Comparison of ENCODE assay signal across 21 mouse cellular contexts in the genomic region with DNA sequence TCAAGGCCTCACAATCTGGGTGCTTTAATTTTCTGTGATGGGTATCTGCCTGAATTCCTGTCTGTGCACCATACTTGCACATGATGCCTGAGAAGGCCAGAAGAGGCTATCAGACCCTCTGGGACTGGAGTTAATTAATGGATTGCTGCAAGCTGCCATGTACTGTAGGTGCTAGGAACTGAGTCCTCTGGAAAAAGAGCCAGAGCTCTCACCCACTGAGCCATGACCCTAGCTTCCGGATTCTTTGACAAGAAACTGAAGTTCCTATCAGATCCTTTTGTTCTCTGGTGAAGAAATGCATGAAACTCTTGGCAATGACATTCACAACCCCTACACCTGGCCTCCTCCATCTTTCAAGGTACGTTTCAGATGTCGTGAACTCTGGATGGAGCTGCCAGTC. TPM values are rescaled to one million over a fixed set of nuclear protein-coding genes. Genes with fewer than 3 reads are reported as not detected.
DNase-seq lines count a peak whose midpoint lies in the region; ATAC-seq and TF ChIP-seq lines count a peak whose summit lies in the region.
"Had no signal": no experiment of that assay in that cellular context is flagged by ENCODE, and none has a peak within 500 bp of the region (broad histone marks: within the 10 kb centered on the region; RNA-seq: fewer than 3 reads in every experiment).

No protein-coding gene starts in this region.

- ATAC-seq in midbrain, embryonic 11.5 days (ENCODE audit: low FRiP score): no peak
- ATAC-seq in midbrain, embryonic 13.5 days: no peak
- ATAC-seq in liver, embryonic 13.5 days (ENCODE audit: low read depth): no peak
- no peak for ATAC-seq in megakaryocyte progenitor cell, adult 5-6 weeks (replicated peaks; ENCODE audit: poor library complexity)
- no peak for ATAC-seq in hindbrain, embryonic 16.5 days

- H3K36me3 ChIP-seq in kidney, adult 2 months (ENCODE audit: control insufficient read depth, insufficient read depth, low read length): no peaks in the 10 kb centered on the region
- no peaks in the 10 kb centered on the region for H3K36me3 ChIP-seq in midbrain, embryonic 11.5 days (ENCODE audit: control insufficient read depth, insufficient read depth, low read length)
- no peaks in the 10 kb centered on the region for H3K36me3 ChIP-seq in midbrain, embryonic 13.5 days
- H3K36me3 ChIP-seq in liver, embryonic 13.5 days: peaks cover 13% of the 10 kb centered on the region; the same call in 1 of the 2 replicates
- H3K36me3 ChIP-seq in hindbrain, embryonic 16.5 days (ENCODE audit: control insufficient read depth, insufficient read depth, low read length): no peaks in the 10 kb centered on the region
- H3K36me3 ChIP-seq: embryonic facial prominence, embryonic 10.5 days; lung, embryonic 15.5 days had no signal

- no peak overlapping the region for H3K4me3 ChIP-seq in kidney, adult 2 months (ENCODE audit: insufficient read depth, low read depth, low read length)
- no peak overlapping the region for H3K4me3 ChIP-seq in midbrain, embryonic 11.5 days (ENCODE audit: low read depth, low read length)
- H3K4me3 ChIP-seq in midbrain, embryonic 13.5 days (replicated peaks): no peak overlapping the region
- H3K4me3 ChIP-seq in liver, embryonic 13.5 days (replicated peaks): peak overlapping the region; percentile 40
- H3K4me3 ChIP-seq in hindbrain, embryonic 16.5 days (ENCODE audit: low read length): no peak overlapping the region
- H3K4me3 ChIP-seq: embryonic facial prominence, embryonic 10.5 days; left cerebral cortex, adult 2 months; lung, embryonic 15.5 days had no signal

- no peak overlapping the region for H3K4me2 ChIP-seq in midbrain, embryonic 11.5 days
- H3K4me2 ChIP-seq in midbrain, embryonic 13.5 days (replicated peaks): no peak overlapping the region
- peak overlapping the region; percentile 92 for H3K4me2 ChIP-seq in liver, embryonic 13.5 days
- no peak overlapping the region for H3K4me2 ChIP-seq in hindbrain, embryonic 16.5 days (ENCODE audit: low read length)
- H3K4me2 ChIP-seq: lung, embryonic 15.5 days had no signal

- peak overlapping the region; percentile 81 for H3K27ac ChIP-seq in kidney, adult 2 months (ENCODE audit: insufficient read depth, low read depth, low read length)
- no peak overlapping the region for H3K27ac ChIP-seq in midbrain, embryonic 11.5 days (ENCODE audit: low read depth, low read length)
- H3K27ac ChIP-seq in midbrain, embryonic 13.5 days: no peak overlapping the region
- peak overlapping the region; percentile 99 for H3K27ac ChIP-seq in liver, embryonic 13.5 days
- no peak overlapping the region for H3K27ac ChIP-seq in hindbrain, embryonic 16.5 days (ENCODE audit: low read depth, low read length)
- H3K27ac ChIP-seq: embryonic facial prominence, embryonic 10.5 days; lung, embryonic 15.5 days; macrophage had no signal

- no peak for TF ChIP-seq POLR2A in kidney, adult 2 months (IDR thresholded peaks at IDR 0.05; ENCODE audit: low read depth, low read length)

- no peak for DNase-seq in kidney, adult 2 months
- no peak for DNase-seq in kidney, adult 9 months
- DNase-seq in midbrain, embryonic 11.5 days (ENCODE audit: low spot score, missing footprints): peak; percentile 81
- DNase-seq in liver, embryonic 13.5 days: peak; percentile 20
- DNase-seq: adrenal gland, adult 8-10 months; cerebellum, adult 18-20 months; gastrocnemius, postnatal 10 days; heart, postnatal 36 days; kidney, adult 8-10 months had no signal

- no peak for TF ChIP-seq CTCF in kidney, adult 2 months (conservative IDR thresholded peaks at IDR 0.05; ENCODE audit: insufficient read depth, insufficient read length, low read depth, low read length)

- WGBS in kidney, adult 2 months: 50% methylated on average over 3 of the region's 3 CpGs
- WGBS in midbrain, embryonic 11.5 days: 70% methylated on average over 3 of the region's 3 CpGs
- WGBS in midbrain, embryonic 13.5 days: 66% methylated on average over 3 of the region's 3 CpGs
- 31% methylated on average over 3 of the region's 3 CpGs for WGBS in liver, embryonic 13.5 days (ENCODE audit: insufficient replicate concordance)
- WGBS in hindbrain, embryonic 16.5 days: 70% methylated on average over 3 of the region's 3 CpGs

- H3K27me3 ChIP-seq in kidney, adult 2 months (replicated peaks; ENCODE audit: control insufficient read depth, insufficient read depth, low read length): no peaks in the 10 kb centered on the region
- H3K27me3 ChIP-seq in midbrain, embryonic 11.5 days (ENCODE audit: control insufficient read depth, insufficient read depth, low read length): no peaks in the 10 kb centered on the region
- H3K27me3 ChIP-seq in midbrain, embryonic 13.5 days: no peaks in the 10 kb centered on the region
- H3K27me3 ChIP-seq in liver, embryonic 13.5 days: no peaks in the 10 kb centered on the region
- no peaks in the 10 kb centered on the region for H3K27me3 ChIP-seq in hindbrain, embryonic 16.5 days (replicated peaks; ENCODE audit: control insufficient read depth, insufficient read depth, low read length)
- H3K27me3 ChIP-seq: lung, embryonic 15.5 days had no signal

- H3K9me3 ChIP-seq in midbrain, embryonic 11.5 days (ENCODE audit: control insufficient read depth, low read length): no peaks in the 10 kb centered on the region
- no peaks in the 10 kb centered on the region for H3K9me3 ChIP-seq in midbrain, embryonic 13.5 days
- no peaks in the 10 kb centered on the region for H3K9me3 ChIP-seq in liver, embryonic 13.5 days (replicated peaks)
- no peaks in the 10 kb centered on the region for H3K9me3 ChIP-seq in hindbrain, embryonic 16.5 days (ENCODE audit: control insufficient read depth, low read length)
- H3K9me3 ChIP-seq: embryonic facial prominence, embryonic 10.5 days; lung, embryonic 15.5 days had no signal

- H3K9ac ChIP-seq in midbrain, embryonic 11.5 days (ENCODE audit: low read length): no peak overlapping the region
- H3K9ac ChIP-seq in midbrain, embryonic 13.5 days (replicated peaks): no peak overlapping the region
- H3K9ac ChIP-seq in liver, embryonic 13.5 days: peak overlapping the region; percentile 75
- no peak overlapping the region for H3K9ac ChIP-seq in hindbrain, embryonic 16.5 days (ENCODE audit: low read depth, low read length)
- H3K9ac ChIP-seq: lung, embryonic 15.5 days had no signal

- peaks cover 31% of the 10 kb centered on the region for H3K4me1 ChIP-seq in kidney, adult 2 months (ENCODE audit: control insufficient read depth, insufficient read depth, low read length)
- H3K4me1 ChIP-seq in midbrain, embryonic 11.5 days (ENCODE audit: control insufficient read depth, insufficient read depth, low read length): peaks cover 5% of the 10 kb centered on the region; the same call in 1 of the 2 replicates
- H3K4me1 ChIP-seq in midbrain, embryonic 13.5 days (replicated peaks): peaks cover 45% of the 10 kb centered on the region
- H3K4me1 ChIP-seq in liver, embryonic 13.5 days (replicated peaks): peaks cover 99% of the 10 kb centered on the region
- peaks cover 13% of the 10 kb centered on the region for H3K4me1 ChIP-seq in hindbrain, embryonic 16.5 days (ENCODE audit: control insufficient read depth, insufficient read depth, low read depth, low read length)
- H3K4me1 ChIP-seq: lung, embryonic 15.5 days had no signal

RNA-seq across cellular contexts. Expression of a gene that starts 24.1 kb away (rescaled TPM):
- 15.3 and 19.4 TPM in 2 replicates for polyA plus RNA-seq in kidney, adult 2 months (2012; rRNA removed)
- 8.9 and 9.2 TPM in 2 replicates for polyA plus RNA-seq in midbrain, embryonic 11.5 days (2014; fragmentation: Nextera tagmentation; extraction: Ambion mirVana)
- polyA plus RNA-seq in midbrain, embryonic 13.5 days (2015; fragmentation: Nextera tagmentation; extraction: Ambion mirVana): 4.5 and 5.9 TPM in 2 replicates
- 20.2 and 25.3 TPM in 2 replicates for polyA plus RNA-seq in liver, embryonic 13.5 days (2015; fragmentation: Nextera tagmentation; extraction: Ambion mirVana)
- total RNA-seq in megakaryocyte progenitor cell, adult 5-6 weeks (2015): 26.3 and 27.5 TPM in 2 replicates
- 18.3 and 18.9 TPM in 2 replicates for total RNA-seq in megakaryocyte progenitor cell, adult 5-6 weeks (2017)
- 3.7 and 3.9 TPM in 2 replicates for polyA plus RNA-seq in hindbrain, embryonic 16.5 days (2015; fragmentation: Nextera tagmentation; extraction: Ambion mirVana)

RNA-seq across cellular contexts. Expression of a gene that starts 43.5 kb away (rescaled TPM):
- 13.7 and 15.7 TPM in 2 replicates for polyA plus RNA-seq in kidney, adult 2 months (2012; rRNA removed)
- polyA plus RNA-seq in midbrain, embryonic 11.5 days (2014; fragmentation: Nextera tagmentation; extraction: Ambion mirVana): 13.7 and 17.4 TPM in 2 replicates
- 12.1 and 13.8 TPM in 2 replicates for polyA plus RNA-seq in midbrain, embryonic 13.5 days (2015; fragmentation: Nextera tagmentation; extraction: Ambion mirVana)
- polyA plus RNA-seq in liver, embryonic 13.5 days (2015; fragmentation: Nextera tagmentation; extraction: Ambion mirVana): 6.8 and 8.0 TPM in 2 replicates
- 14.7 and 15.6 TPM in 2 replicates for total RNA-seq in megakaryocyte progenitor cell, adult 5-6 weeks (2015)
- total RNA-seq in megakaryocyte progenitor cell, adult 5-6 weeks (2017): 9.8 and 10.6 TPM in 2 replicates
- polyA plus RNA-seq in hindbrain, embryonic 16.5 days (2015; fragmentation: Nextera tagmentation; extraction: Ambion mirVana): 11.9 and 12.9 TPM in 2 replicates

RNA-seq across cellular contexts. Expression of a gene that starts 45.0 kb away (rescaled TPM):
- 0.13 and 0.19 TPM in 2 replicates for polyA plus RNA-seq in kidney, adult 2 months (2012; rRNA removed)
- polyA plus RNA-seq in midbrain, embryonic 11.5 days (2014; fragmentation: Nextera tagmentation; extraction: Ambion mirVana): 0.19 and 0.30 TPM in 2 replicates
- polyA plus RNA-seq in midbrain, embryonic 13.5 days (2015; fragmentation: Nextera tagmentation; extraction: Ambion mirVana): 0.48 and 0.62 TPM in 2 replicates
- polyA plus RNA-seq in liver, embryonic 13.5 days (2015; fragmentation: Nextera tagmentation; extraction: Ambion mirVana): 0.05 and 0.08 TPM in 2 replicates
- not detected in 2 replicates for total RNA-seq in megakaryocyte progenitor cell, adult 5-6 weeks (2015)
- total RNA-seq in megakaryocyte progenitor cell, adult 5-6 weeks (2017): not detected in 2 replicates
- polyA plus RNA-seq in hindbrain, embryonic 16.5 days (2015; fragmentation: Nextera tagmentation; extraction: Ambion mirVana): 0.51 and 0.99 TPM in 2 replicates
- total RNA-seq: ES-E14; gastrocnemius, postnatal 10 days; heart, adult 18-20 months; heart, postnatal 36 days; layer of hippocampus, adult 8-10 months; left cerebral cortex, adult 2 months; midbrain, postnatal 0 days had no signal
- polyA plus RNA-seq: frontal cortex, adult 2 months; macrophage had no signal

Comparison
In these comparisons a context has a peak if more than half of its experiments do, and no peak if none do; other contexts are left out.
1. DNase-seq: peak in midbrain, embryonic 11.5 days (single experiment) and liver, embryonic 13.5 days (single experiment); none in kidney, adult 2 months (single experiment) and kidney, adult 9 months (single experiment).
2. H3K27ac ChIP-seq: peak in kidney, adult 2 months (single experiment) and liver, embryonic 13.5 days (single experiment); none in midbrain, embryonic 11.5 days (single experiment), midbrain, embryonic 13.5 days (single experiment) and hindbrain, embryonic 16.5 days (single experiment).